Mouse (Mus musculus) kidney, postnatal 0 days (tissue): Measurements from ENCODE around the gene Znhit2. TPM values are rescaled to one million over a fixed set of nuclear protein-coding genes. Genes with fewer than 3 reads are reported as not detected.

Experiments
- ATAC-seq: fragments of 200-750 bp; cut with Nextera tagmentation; replicated peaks from 2 replicates; pipeline ENCODE4 v1.8.0; 2017; ENCODE audit warnings: low read depth, moderate number of reproducible peaks, moderate TSS enrichment, moderate library complexity; ENCODE audit not compliant: low FRiP score
- DNase-seq: peaks from one replicate; pipeline ENCODE4 v3.0.0-alpha.2; 2016; ENCODE audit warnings: low spot score
- H3K27ac ChIP-seq: fragments of 300-500 bp; sonication (generic); 2 replicates; pipeline ENCODE4 v1.5.1; 2014; ENCODE audit warnings: mild to moderate bottlenecking
- H3K27me3 ChIP-seq: fragments of 300-500 bp; sonication (generic); 2 replicates; pipeline ENCODE4 v1.6.1; 2014; ENCODE audit warnings: low read length, mixed read lengths; ENCODE audit not compliant: insufficient read depth
- H3K36me3 ChIP-seq: fragments of 300-500 bp; sonication (generic); 2 replicates; pipeline ENCODE4 v1.6.1; 2014; ENCODE audit warnings: low read length, mixed read lengths; ENCODE audit not compliant: insufficient read depth
- H3K4me1 ChIP-seq: fragments of 300-500 bp; sonication (generic); replicated peaks from 2 replicates; pipeline ENCODE4 v1.6.1; 2014; ENCODE audit warnings: antibody characterized with exemption, low read length, mixed read lengths; ENCODE audit not compliant: insufficient read depth
- H3K4me2 ChIP-seq: fragments of 300-500 bp; sonication (generic); 2 replicates; pipeline ENCODE4 v1.6.1; 2014; ENCODE audit warnings: mild to moderate bottlenecking, low read length, moderate library complexity, mixed read lengths
- H3K4me3 ChIP-seq: fragments of 300-500 bp; sonication (generic); replicated peaks from 2 replicates; pipeline ENCODE4 v1.5.1; 2014; ENCODE audit warnings: low read depth, low read length
- H3K9ac ChIP-seq: fragments of 300-500 bp; sonication (generic); 2 replicates; pipeline ENCODE4 v1.6.1; 2014; ENCODE audit warnings: low read depth, low read length
- H3K9me3 ChIP-seq: fragments of 300-500 bp; sonication (generic); replicated peaks from 2 replicates; pipeline ENCODE4 v1.6.1; 2016; ENCODE audit warnings: low read length, inconsistent platforms, mixed read lengths
- CTCF ChIP-seq: IDR thresholded peaks from 2 replicates; pipeline ENCODE4 v1.5.1; 2016; ENCODE audit warnings: antibody characterized with exemption, low read depth, mild to moderate bottlenecking, moderate library complexity
- WGBS: fragments of 180-500 bp; shearing (Covaris S2); extraction: QIAGEN DNeasy Blood & Tissue Kit; methylation state at CpG from one replicate; pipeline ENCODE4 v1.1.7; 2014; 5-methylcytosine and 5-hydroxymethylcytosine counted together
- polyA plus RNA-seq: library from polyadenylated mRNA; unstranded; fragments of >200 nt; fragmentation: Nextera tagmentation; extraction: Ambion mirVana; gene quantifications from 2 replicates; pipeline ENCODE4 v1.2.1, GENCODE M21; 2015

The Znhit2 gene
- polyA plus RNA-seq, 1 experiment from 2014 or later, result 47.6 TPM

- 79% methylated on average over 5 of the region's 5 CpGs for WGBS
- no peak for ATAC-seq
Observed at GRCm38 (mm10) chr19:6058966-6059365, 2.0 kb upstream of the Znhit2 start.

GRCm38 (mm10) chr19:6061641-6062302 lies 780 bp downstream of the Znhit2 start:
- Histone ChIP-seq H3K4me3 (peak overlapping the region; percentile 94), H3K9ac (peak overlapping the region; percentile 86), H3K4me2 (peak overlapping the region; percentile 100), H3K4me1 (peaks cover 18% of the 10 kb centered on the region), H3K9me3 (no peaks in the 10 kb centered on the region), H3K27me3 (no peaks in the 10 kb centered on the region), H3K36me3 (no peaks in the 10 kb centered on the region; the same call in 1 of the 2 replicates), H3K27ac (peak overlapping the region; percentile 98)
- peak; percentile 58 for DNase-seq
- under 1% methylated on average over 44 of the region's 44 CpGs for WGBS
- no peak for TF ChIP-seq CTCF
- ATAC-seq, result peak; percentile 18; the same call in 1 of the 2 replicates

More at GRCm38 (mm10) chr19:6058966-6059365, 2.0 kb upstream of the Znhit2 start:
- peak overlapping the region; percentile 92; the same call in 1 of the 2 replicates for H3K9ac ChIP-seq
- no peaks in the 10 kb centered on the region for H3K9me3 ChIP-seq
- H3K4me2 ChIP-seq, result peak overlapping the region; percentile 81
- no peak for DNase-seq
- H3K27ac ChIP-seq, result peak overlapping the region; percentile 55
- H3K27me3 ChIP-seq, result no peaks in the 10 kb centered on the region
- peak overlapping the region; percentile 92 for H3K4me3 ChIP-seq
- peaks cover 17% of the 10 kb centered on the region for H3K4me1 ChIP-seq
- peaks cover 13% of the 10 kb centered on the region for H3K36me3 ChIP-seq
- TF ChIP-seq CTCF, result no peak

- Histone ChIP-seq H3K27ac (peak overlapping the region; percentile 98), H3K9ac (peak overlapping the region; percentile 86), H3K27me3 (no peaks in the 10 kb centered on the region), H3K4me2 (peak overlapping the region; percentile 100), H3K4me1 (peaks cover 20% of the 10 kb centered on the region), H3K36me3 (no peaks in the 10 kb centered on the region; the same call in 1 of the 2 replicates), H3K4me3 (peak overlapping the region; percentile 94), H3K9me3 (no peaks in the 10 kb centered on the region)
- TF ChIP-seq CTCF, result no peak
- ATAC-seq (no peak), DNase-seq (no peak)
- 45% methylated on average over 5 of the region's 5 CpGs for WGBS
Observed at GRCm38 (mm10) chr19:6062418-6062817, 1.4 kb downstream of the Znhit2 start.

GRCm38 (mm10) chr19:6063081-6063480 lies 2.1 kb downstream of the Znhit2 start:
- no peaks in the 10 kb centered on the region; the same call in 1 of the 2 replicates for H3K36me3 ChIP-seq
- H3K4me1 ChIP-seq, result peaks cover 22% of the 10 kb centered on the region
- no peak for ATAC-seq
- no peaks in the 10 kb centered on the region for H3K27me3 ChIP-seq
- H3K9ac ChIP-seq, result peak overlapping the region; percentile 86; the same call in 1 of the 2 replicates
- H3K4me3 ChIP-seq, result no peak overlapping the region
- DNase-seq, result no peak
- 89% methylated on average over 6 of the region's 6 CpGs for WGBS
- TF ChIP-seq CTCF, result no peak
- no peaks in the 10 kb centered on the region for H3K9me3 ChIP-seq
- no peak overlapping the region for H3K27ac ChIP-seq
- H3K4me2 ChIP-seq, result no peak overlapping the region

GRCm38 (mm10) chr19:6066571-6066970 lies 5.6 kb downstream of the Znhit2 start:
- H3K4me3 ChIP-seq, result peak overlapping the region; percentile 37; the same call in 1 of the 2 replicates
- no peak for ATAC-seq

GRCm38 (mm10) chr19:6067011-6067723 lies 6.2 kb downstream of the Znhit2 start:
- DNase-seq, result peak; percentile 84
- 1% methylated on average over 27 of the region's 30 CpGs for WGBS

More at GRCm38 (mm10) chr19:6066571-6066970, 5.6 kb downstream of the Znhit2 start:
- H3K9ac ChIP-seq, result peak overlapping the region; percentile 41; the same call in 1 of the 2 replicates
- WGBS, result 27% methylated on average over 5 of the region's 5 CpGs
- H3K4me1 ChIP-seq, result peaks cover 23% of the 10 kb centered on the region
- H3K9me3 ChIP-seq, result no peaks in the 10 kb centered on the region
- peak overlapping the region; percentile 86 for H3K4me2 ChIP-seq
- no peak for TF ChIP-seq CTCF
- peak overlapping the region; percentile 70; the same call in 1 of the 2 replicates for H3K27ac ChIP-seq
- peaks cover 20% of the 10 kb centered on the region; the same call in 1 of the 2 replicates for H3K36me3 ChIP-seq
- DNase-seq, result no peak
- H3K27me3 ChIP-seq, result no peaks in the 10 kb centered on the region

More at GRCm38 (mm10) chr19:6067011-6067723, 6.2 kb downstream of the Znhit2 start:
- peaks cover 20% of the 10 kb centered on the region; the same call in 1 of the 2 replicates for H3K36me3 ChIP-seq
- H3K4me3 ChIP-seq, result peak overlapping the region; percentile 37
- peak; percentile 43 for ATAC-seq
- peak; percentile 87 for TF ChIP-seq CTCF
- H3K9ac ChIP-seq, result peak overlapping the region; percentile 41
- H3K4me2 ChIP-seq, result peak overlapping the region; percentile 86
- H3K27ac ChIP-seq, result peak overlapping the region; percentile 70
- peaks cover 18% of the 10 kb centered on the region; the same call in 1 of the 2 replicates for H3K4me1 ChIP-seq
- no peaks in the 10 kb centered on the region for H3K9me3 ChIP-seq
- no peaks in the 10 kb centered on the region for H3K27me3 ChIP-seq
